ENCODE assay signal across 9 mouse cellular contexts in genomic region chr5:127631671-127632070, GRCm38 (mm10). TPM values are rescaled to one million over a fixed set of nuclear protein-coding genes. Genes with fewer than 3 reads are reported as not detected.
DNase-seq lines count a peak whose midpoint lies in the region; ATAC-seq lines count a peak whose summit lies in the region.
"Had no signal": no experiment of that assay in that cellular context is flagged by ENCODE, and none has a peak within 500 bp of the region (broad histone marks: within the 10 kb centered on the region; RNA-seq: fewer than 3 reads in every experiment).

No protein-coding gene starts in this region.

- intact Hi-C loops in heart, postnatal 36 days (cut with DNase I), result no loop called here

- 3% methylated on average over 5 of the region's 5 CpGs for WGBS in heart, embryonic 14.5 days
- 12% methylated on average over 5 of the region's 5 CpGs for WGBS in embryonic facial prominence, embryonic 12.5 days
- WGBS in intestine, embryonic 15.5 days, result 7% methylated on average over 5 of the region's 5 CpGs
- 14% methylated on average over 5 of the region's 5 CpGs for WGBS in midbrain, embryonic 16.5 days

- no peak overlapping the region for H3K27ac ChIP-seq in heart, embryonic 14.5 days (replicated peaks in 1 of 2; ENCODE audit: control insufficient read depth in 1 of 2, insufficient read depth in 1 of 2, low read depth in 2 of 2, low read length in 2 of 2)
- H3K27ac ChIP-seq in embryonic facial prominence, embryonic 12.5 days, result no peak overlapping the region
- H3K27ac ChIP-seq in intestine, embryonic 15.5 days, result no peak overlapping the region
- no peak overlapping the region for H3K27ac ChIP-seq in midbrain, embryonic 16.5 days (ENCODE audit: low read length)

- no peaks in the 10 kb centered on the region for H3K9me3 ChIP-seq in heart, embryonic 14.5 days (ENCODE audit: control insufficient read depth, low read length)
- H3K9me3 ChIP-seq in embryonic facial prominence, embryonic 12.5 days, result no peaks in the 10 kb centered on the region
- no peaks in the 10 kb centered on the region for H3K9me3 ChIP-seq in intestine, embryonic 15.5 days
- no peaks in the 10 kb centered on the region for H3K9me3 ChIP-seq in midbrain, embryonic 16.5 days (replicated peaks; ENCODE audit: control insufficient read depth, low read length, poor library complexity, severe bottlenecking)

- H3K4me2 ChIP-seq in heart, embryonic 14.5 days (ENCODE audit: low read length), result peak overlapping the region; percentile 71
- peak overlapping the region; percentile 99 for H3K4me2 ChIP-seq in embryonic facial prominence, embryonic 12.5 days (replicated peaks)
- H3K4me2 ChIP-seq in intestine, embryonic 15.5 days (replicated peaks), result peak overlapping the region; percentile 93
- peak overlapping the region; percentile 69 for H3K4me2 ChIP-seq in midbrain, embryonic 16.5 days (ENCODE audit: low read length)

- no peak for DNase-seq in heart, postnatal 36 days
- DNase-seq in urinary bladder, postnatal 10 days (ENCODE audit: low spot score), result no peak
- DNase-seq in left cerebral cortex, adult 8-10 months (ENCODE audit: low spot score in 2 of 2), result no peak
- no peak for DNase-seq in thymus, postnatal 10 days (ENCODE audit: low spot score in 2 of 2)

- H3K36me3 ChIP-seq in heart, embryonic 14.5 days (ENCODE audit: control insufficient read depth, insufficient read depth, low read length), result no peaks in the 10 kb centered on the region
- no peaks in the 10 kb centered on the region for H3K36me3 ChIP-seq in embryonic facial prominence, embryonic 12.5 days
- H3K36me3 ChIP-seq in intestine, embryonic 15.5 days, result no peaks in the 10 kb centered on the region
- H3K36me3 ChIP-seq in midbrain, embryonic 16.5 days (ENCODE audit: control insufficient read depth, insufficient read depth, low read length), result no peaks in the 10 kb centered on the region

- peaks cover 36% of the 10 kb centered on the region for H3K27me3 ChIP-seq in heart, embryonic 14.5 days (ENCODE audit: control insufficient read depth, insufficient read depth, low read length)
- H3K27me3 ChIP-seq in embryonic facial prominence, embryonic 12.5 days, result peaks cover 25% of the 10 kb centered on the region
- H3K27me3 ChIP-seq in intestine, embryonic 15.5 days (replicated peaks), result peaks cover 15% of the 10 kb centered on the region
- no peaks in the 10 kb centered on the region for H3K27me3 ChIP-seq in midbrain, embryonic 16.5 days (ENCODE audit: control insufficient read depth, insufficient read depth, low read depth, low read length)

- no peak overlapping the region for H3K4me3 ChIP-seq in heart, embryonic 14.5 days (ENCODE audit: control insufficient read depth in 1 of 2, insufficient read depth in 1 of 2, low read depth in 1 of 2, low read length in 2 of 2)
- peak overlapping the region; percentile 55 for H3K4me3 ChIP-seq in embryonic facial prominence, embryonic 12.5 days
- peak overlapping the region; percentile 42 for H3K4me3 ChIP-seq in intestine, embryonic 15.5 days (replicated peaks)
- H3K4me3 ChIP-seq in midbrain, embryonic 16.5 days (ENCODE audit: low read depth, low read length), result peak overlapping the region; percentile 46

- H3K9ac ChIP-seq in heart, embryonic 14.5 days (ENCODE audit: low read length), result no peak overlapping the region
- H3K9ac ChIP-seq in embryonic facial prominence, embryonic 12.5 days, result peak overlapping the region; percentile 62; the same call in 1 of the 2 replicates
- H3K9ac ChIP-seq in intestine, embryonic 15.5 days, result no peak overlapping the region
- H3K9ac ChIP-seq in midbrain, embryonic 16.5 days (ENCODE audit: low read depth, low read length), result peak overlapping the region; percentile 69

- ATAC-seq in heart, embryonic 14.5 days (ENCODE audit: insufficient number of reproducible peaks, insufficient read depth, low FRiP score, low read depth), result no peak
- peak; percentile 55; the same call in 1 of the 2 replicates for ATAC-seq in embryonic facial prominence, embryonic 12.5 days (ENCODE audit: insufficient number of reproducible peaks, insufficient read depth, low FRiP score, low TSS enrichment)
- peak; percentile 41 for ATAC-seq in intestine, embryonic 15.5 days
- peak; percentile 17; the same call in 1 of the 2 replicates for ATAC-seq in midbrain, embryonic 16.5 days

- H3K4me1 ChIP-seq in heart, embryonic 14.5 days (ENCODE audit: control insufficient read depth in 2 of 2, insufficient read depth in 2 of 2, low read length in 2 of 2), result peaks cover 3 to 7% of the 10 kb centered on the region in 2 experiments; a peak in 3 of 4 replicates
- H3K4me1 ChIP-seq in embryonic facial prominence, embryonic 12.5 days, result peaks cover 5% of the 10 kb centered on the region; the same call in 1 of the 2 replicates
- peaks cover 6% of the 10 kb centered on the region for H3K4me1 ChIP-seq in intestine, embryonic 15.5 days (replicated peaks)
- peaks cover 6% of the 10 kb centered on the region for H3K4me1 ChIP-seq in midbrain, embryonic 16.5 days (ENCODE audit: control insufficient read depth, insufficient read depth, low read length)

RNA-seq across cellular contexts. Expression of gene Glt1d1, which starts 0.4 kb away (rescaled TPM):
- polyA plus RNA-seq in heart, embryonic 14.5 days (2014; fragmentation: Nextera tagmentation; extraction: Ambion mirVana), result not detected in 2 replicates
- total RNA-seq in heart, postnatal 36 days (2021), result not detected
- polyA plus RNA-seq in embryonic facial prominence, embryonic 12.5 days (2016; fragmentation: Nextera tagmentation; extraction: Ambion mirVana), result 0.65 and 0.97 TPM in 2 replicates
- 0.63 and 0.78 TPM in 2 replicates for polyA plus RNA-seq in intestine, embryonic 15.5 days (2015; fragmentation: Nextera tagmentation; extraction: Ambion mirVana)
- 1.7 TPM in 2 replicates for polyA plus RNA-seq in midbrain, embryonic 16.5 days (2015; fragmentation: Nextera tagmentation; extraction: Ambion mirVana)
- 10 to 100 TPM; 23.9 to 29.0 (median 25.7) TPM for total RNA-seq in left cerebral cortex, adult 8-10 months (2022)
- polyA plus RNA-seq: C2C12 had no signal

RNA-seq across cellular contexts. Expression of gene Slc15a4, which starts 1.0 kb away (rescaled TPM):
- 14.2 and 14.8 TPM in 2 replicates for polyA plus RNA-seq in heart, embryonic 14.5 days (2014; fragmentation: Nextera tagmentation; extraction: Ambion mirVana)
- total RNA-seq in heart, postnatal 36 days (2021), result 10 to 100 TPM; 11.9 to 17.2 TPM
- 25.8 and 26.1 TPM in 2 replicates for polyA plus RNA-seq in embryonic facial prominence, embryonic 12.5 days (2016; fragmentation: Nextera tagmentation; extraction: Ambion mirVana)
- 18.1 and 19.2 TPM in 2 replicates for polyA plus RNA-seq in intestine, embryonic 15.5 days (2015; fragmentation: Nextera tagmentation; extraction: Ambion mirVana)
- 26.3 and 31.1 TPM in 2 replicates for polyA plus RNA-seq in midbrain, embryonic 16.5 days (2015; fragmentation: Nextera tagmentation; extraction: Ambion mirVana)
- total RNA-seq in left cerebral cortex, adult 8-10 months (2022), result 10 to 100 TPM; 24.3 to 28.9 (median 26.8) TPM

Comparison
In these comparisons a context has a peak if more than half of its experiments do, and no peak if none do; other contexts are left out.
1. H3K4me3 ChIP-seq: peak in embryonic facial prominence, embryonic 12.5 days (single experiment), intestine, embryonic 15.5 days (single experiment) and midbrain, embryonic 16.5 days (single experiment); none in heart, embryonic 14.5 days (0 of 2).
2. H3K9ac ChIP-seq: peak in embryonic facial prominence, embryonic 12.5 days (single experiment) and midbrain, embryonic 16.5 days (single experiment); none in heart, embryonic 14.5 days (single experiment) and intestine, embryonic 15.5 days (single experiment).
3. Peak in every context shown above with its lines, with median percentiles within 50 percentile points of each other: H3K4me2 ChIP-seq.